Mouse (Mus musculus): ENCODE measurements around the gene Ccdc87. TPM values are rescaled to one million over a fixed set of nuclear protein-coding genes. Genes with fewer than 3 reads are reported as not detected.

Gene Ccdc87
- polyA plus RNA-seq, 2 experiments from 2014 or later, result not detected

Other genes with a start within 250 kb of the Ccdc87 start
- gene Lrfn4, start 223.7 kb upstream of the Ccdc87 start, polyA plus RNA-seq (2017; shearing (Covaris generic)), result not detected
- 10 to 100 TPM; 45.3 to 50.7 TPM for gene Rce1, start 213.7 kb upstream of the Ccdc87 start, polyA plus RNA-seq (2017; shearing (Covaris generic))
- not detected for gene Gm960, start 140.7 kb upstream of the Ccdc87 start, polyA plus RNA-seq (2017; shearing (Covaris generic))
- under 1 TPM; 0.13 to 0.18 TPM for gene Sptbn2, start 128.2 kb upstream of the Ccdc87 start, polyA plus RNA-seq (2017; shearing (Covaris generic))
- 100 to 1,000 TPM; 105 to 151 TPM for gene Rbm4b, start 82.9 kb upstream of the Ccdc87 start, polyA plus RNA-seq (2017; shearing (Covaris generic))
- gene Rbm4, start 45.5 kb upstream of the Ccdc87 start, polyA plus RNA-seq (2017; shearing (Covaris generic)), result 10 to 100 TPM; 27.9 to 49.0 TPM
- gene Gm21992, start 27.8 kb upstream of the Ccdc87 start, polyA plus RNA-seq (2017; shearing (Covaris generic)), result 10 to 100 TPM; 29.3 to 43.9 TPM
- gene Rbm14, start 27.7 kb upstream of the Ccdc87 start, polyA plus RNA-seq (2017; shearing (Covaris generic)), result 10 to 100 TPM; 22.1 to 53.5 TPM
- 100 to 1,000 TPM; 137 to 175 TPM for gene Ccs, start within 50 bp of the Ccdc87 start, polyA plus RNA-seq (2017; shearing (Covaris generic))
- 1 to 10 TPM; 2.0 to 4.8 TPM for gene Ctsf, start 15.8 kb downstream of the Ccdc87 start, polyA plus RNA-seq (2017; shearing (Covaris generic))
- not detected for gene Actn3, start 38.5 kb downstream of the Ccdc87 start, polyA plus RNA-seq (2017; shearing (Covaris generic))
- 1 to 10 TPM; 3.7 to 6.2 TPM for gene Zdhhc24, start 39.3 kb downstream of the Ccdc87 start, polyA plus RNA-seq (2017; shearing (Covaris generic))
- gene Bbs1, start 67.3 kb downstream of the Ccdc87 start, polyA plus RNA-seq (2017; shearing (Covaris generic)), result 1 to 10 TPM in 1 of 2 experiments, under 1 TPM in 1; 0.38 to 1.7 TPM
- gene Dpp3, start 88.9 kb downstream of the Ccdc87 start, polyA plus RNA-seq (2017; shearing (Covaris generic)), result 10 to 100 TPM; 39.4 to 67.8 TPM
- gene Peli3, start 103.8 kb downstream of the Ccdc87 start, polyA plus RNA-seq (2017; shearing (Covaris generic)), result under 1 TPM in 1 of 2 experiments, not detected in 1; 0.33 TPM
- 10 to 100 TPM; 75.6 to 83.6 TPM for gene Mrpl11, start 122.8 kb downstream of the Ccdc87 start, polyA plus RNA-seq (2017; shearing (Covaris generic))
- 1 to 10 TPM in 1 of 2 experiments, under 1 TPM in 1; 0.90 to 2.1 TPM for gene Npas4, start 150.9 kb downstream of the Ccdc87 start, polyA plus RNA-seq (2017; shearing (Covaris generic))
- 1 to 10 TPM; 2.4 to 2.5 TPM for gene Slc29a2, start 184.5 kb downstream of the Ccdc87 start, polyA plus RNA-seq (2017; shearing (Covaris generic))
- 10 to 100 TPM; 11.9 to 20.5 TPM for gene B4gat1, start 199.5 kb downstream of the Ccdc87 start, polyA plus RNA-seq (2017; shearing (Covaris generic))
- under 1 TPM; 0.35 to 0.80 TPM for gene AC124502.3, start 199.5 kb downstream of the Ccdc87 start, polyA plus RNA-seq (2017; shearing (Covaris generic))
- gene Brms1, start 202.0 kb downstream of the Ccdc87 start, polyA plus RNA-seq (2017; shearing (Covaris generic)), result 100 to 1,000 TPM in 1 of 2 experiments, 10 to 100 TPM in 1; 85.7 to 136 TPM
- gene Rin1, start 211.1 kb downstream of the Ccdc87 start, polyA plus RNA-seq (2017; shearing (Covaris generic)), result under 1 TPM; 0.14 to 0.17 TPM
- not detected for gene Cd248, start 228.7 kb downstream of the Ccdc87 start, polyA plus RNA-seq (2017; shearing (Covaris generic))
- gene Tmem151a, start 246.2 kb downstream of the Ccdc87 start, polyA plus RNA-seq (2017; shearing (Covaris generic)), result not detected
- gene Yif1a, start 249.2 kb downstream of the Ccdc87 start, polyA plus RNA-seq (2017; shearing (Covaris generic)), result 10 to 100 TPM; 58.1 to 67.8 TPM